Mouse (Mus musculus) stomach, postnatal 0 days (tissue): ENCODE results near the gene Igsf3. TPM values are rescaled to one million over a fixed set of nuclear protein-coding genes. Genes with fewer than 3 reads are reported as not detected.

Experiments
- ATAC-seq: fragments of 200-750 bp; cut with Nextera tagmentation; 2 replicates; pipeline ENCODE4 v1.8.0; 2017; ENCODE audit not compliant: low FRiP score, low TSS enrichment
- DNase-seq: peaks from one replicate; pipeline ENCODE4 v3.0.0-alpha.2; 2016; ENCODE audit warnings: low spot score
- H3K27ac ChIP-seq: fragments of 300-500 bp; sonication (generic); replicated peaks from 2 replicates; pipeline ENCODE4 v1.5.1; 2014; ENCODE audit warnings: mild to moderate bottlenecking, control low read depth
- H3K27me3 ChIP-seq: fragments of 300-500 bp; sonication (generic); 2 replicates; pipeline ENCODE4 v1.6.1; 2014; ENCODE audit warnings: low read length; ENCODE audit not compliant: control insufficient read depth, insufficient read depth
- H3K36me3 ChIP-seq: fragments of 300-500 bp; sonication (generic); 2 replicates; pipeline ENCODE4 v1.6.1; 2014; ENCODE audit warnings: low read length, mixed read lengths; ENCODE audit not compliant: control insufficient read depth, insufficient read depth
- H3K4me1 ChIP-seq: fragments of 300-500 bp; sonication (generic); replicated peaks from 2 replicates; pipeline ENCODE4 v1.6.1; 2014; ENCODE audit warnings: antibody characterized with exemption; ENCODE audit not compliant: control insufficient read depth, insufficient read depth
- H3K4me2 ChIP-seq: fragments of 300-500 bp; sonication (generic); replicated peaks from 2 replicates; pipeline ENCODE4 v1.6.1; 2014; ENCODE audit warnings: low read depth, mild to moderate bottlenecking, control low read depth, moderate library complexity
- H3K4me3 ChIP-seq: fragments of 300-500 bp; sonication (generic); 2 replicates; pipeline ENCODE4 v1.5.1; 2014; ENCODE audit warnings: low read depth, low read length, control low read depth
- H3K9ac ChIP-seq: fragments of 300-500 bp; sonication (generic); 2 replicates; pipeline ENCODE4 v1.6.1; 2014; ENCODE audit warnings: mild to moderate bottlenecking, low read length, control low read depth, mixed read lengths
- H3K9me3 ChIP-seq: fragments of 300-500 bp; sonication (generic); 2 replicates; pipeline ENCODE4 v1.6.1; 2016; ENCODE audit warnings: low read length; ENCODE audit not compliant: control insufficient read depth
- CTCF ChIP-seq: IDR thresholded peaks from 2 replicates; pipeline ENCODE4 v1.5.1; 2016; ENCODE audit warnings: antibody characterized with exemption, low read depth, mild to moderate bottlenecking, moderate library complexity
- EP300 ChIP-seq: optimal IDR thresholded peaks from 2 replicates; pipeline ENCODE3; 2016; ENCODE audit warnings: antibody characterized with exemption
- WGBS: fragments of 180-500 bp; shearing (Covaris S2); extraction: QIAGEN DNeasy Blood & Tissue Kit; methylation state at CpG from one replicate; pipeline ENCODE4 v1.1.7; 2014; 5-methylcytosine and 5-hydroxymethylcytosine counted together
- polyA plus RNA-seq: library from polyadenylated mRNA; unstranded; fragments of >200 nt; fragmentation: Nextera tagmentation; extraction: Ambion mirVana; gene quantifications from 2 replicates; pipeline ENCODE4 v1.2.1, GENCODE M21; 2015

Gene Igsf3
- polyA plus RNA-seq, 1 experiment from 2014 or later = 12.4 TPM

DNA sequence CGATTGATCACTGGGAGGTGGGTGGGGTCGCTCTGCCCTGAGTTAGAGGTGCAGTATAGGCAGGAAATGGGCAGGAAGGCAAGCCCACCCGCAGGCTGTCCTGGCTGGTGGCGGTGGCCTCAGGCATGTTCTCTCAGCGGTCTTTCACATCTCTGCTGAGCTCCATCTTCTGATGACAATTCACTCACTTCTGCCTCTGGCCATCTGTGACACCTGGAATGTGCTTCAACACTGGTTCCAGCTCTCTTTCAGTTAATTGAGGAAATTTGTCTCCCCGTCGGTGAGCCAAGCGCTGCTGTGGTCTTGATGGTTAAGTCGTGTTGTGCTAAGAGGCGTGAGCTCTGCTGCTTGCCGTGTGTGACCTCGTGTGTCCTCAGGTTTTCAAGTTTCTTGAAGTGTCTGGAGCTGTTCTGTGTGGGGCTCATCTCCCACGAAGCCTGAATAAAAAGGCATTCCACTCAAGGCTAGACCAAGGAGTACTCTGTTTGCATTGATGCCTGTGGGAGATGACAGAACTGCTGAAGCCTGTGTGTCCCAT lies 19.9 kb downstream of the Igsf3 start:
- no peaks in the 10 kb centered on the region for H3K9me3 ChIP-seq
- DNase-seq = no peak
- 51% methylated on average over 13 of the region's 13 CpGs for WGBS
- no peaks in the 10 kb centered on the region for H3K27me3 ChIP-seq
- no peak overlapping the region for H3K4me2 ChIP-seq
- no peak overlapping the region for H3K9ac ChIP-seq
- no peak overlapping the region for H3K27ac ChIP-seq
- no peak for ATAC-seq
- no peaks in the 10 kb centered on the region for H3K36me3 ChIP-seq
- TF ChIP-seq CTCF = no peak
- TF ChIP-seq EP300 = no peak
- no peak overlapping the region for H3K4me3 ChIP-seq
- peaks cover 21% of the 10 kb centered on the region for H3K4me1 ChIP-seq

GRCm38 (mm10) chr3:101397422-101397821 lies 20.5 kb downstream of the Igsf3 start:
- H3K36me3 ChIP-seq = no peaks in the 10 kb centered on the region
- no peak overlapping the region for H3K4me3 ChIP-seq
- DNase-seq (no peak), ATAC-seq (no peak)
- no peak overlapping the region for H3K27ac ChIP-seq
- H3K4me1 ChIP-seq = peaks cover 21% of the 10 kb centered on the region
- no peaks in the 10 kb centered on the region for H3K9me3 ChIP-seq
- 81% methylated on average over 4 of the region's 4 CpGs for WGBS
- H3K4me2 ChIP-seq = no peak overlapping the region
- no peaks in the 10 kb centered on the region for H3K27me3 ChIP-seq
- TF ChIP-seq EP300 (no peak), CTCF (no peak)
- no peak overlapping the region for H3K9ac ChIP-seq

DNA sequence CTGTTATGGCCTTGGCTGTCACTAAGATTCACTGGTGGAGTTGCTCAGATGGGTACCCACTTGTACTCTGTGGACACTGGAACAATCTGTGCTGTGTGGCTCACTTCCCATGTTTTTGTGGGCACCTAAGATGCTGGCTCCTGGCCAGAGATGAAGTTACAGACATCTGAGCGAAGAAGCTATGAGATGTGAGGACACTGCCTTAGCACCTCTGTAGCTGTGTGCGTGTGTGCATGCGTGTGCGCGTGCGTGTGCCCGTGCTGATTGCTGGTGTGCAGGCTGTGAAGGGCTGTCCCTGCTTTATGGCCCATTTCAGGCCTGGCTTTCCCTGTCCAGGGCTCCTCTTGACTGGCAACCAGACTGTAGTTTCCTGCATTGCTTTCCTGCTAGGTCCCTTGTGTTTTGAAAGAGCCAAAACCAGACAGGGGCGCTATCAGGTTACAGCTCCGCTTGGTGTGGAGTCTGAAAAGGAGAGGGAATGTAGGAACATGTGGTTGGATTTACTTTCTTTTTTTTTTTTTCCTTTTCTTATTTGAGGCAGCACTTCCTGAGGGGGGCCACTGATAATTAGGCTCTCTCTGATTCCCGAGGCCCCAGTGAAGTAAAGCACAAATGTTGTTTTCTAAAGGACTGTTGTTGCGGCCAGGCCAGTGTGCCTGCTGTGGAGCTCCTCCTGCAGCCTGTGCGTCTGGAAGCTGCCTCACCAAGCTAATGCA lies 21.3 kb downstream of the Igsf3 start:
- H3K4me2 ChIP-seq = no peak overlapping the region; the same call in 1 of the 2 replicates
- DNase-seq (no peak), ATAC-seq (no peak; the same call in 1 of the 2 replicates)
- H3K9ac ChIP-seq = no peak overlapping the region
- H3K9me3 ChIP-seq = no peaks in the 10 kb centered on the region
- WGBS = 47% methylated on average over 12 of the region's 12 CpGs
- peak; percentile 43; the same call in 1 of the 2 replicates for TF ChIP-seq CTCF
- no peak for TF ChIP-seq EP300
- peaks cover 21% of the 10 kb centered on the region for H3K4me1 ChIP-seq
- H3K36me3 ChIP-seq = no peaks in the 10 kb centered on the region
- H3K27me3 ChIP-seq = no peaks in the 10 kb centered on the region
- no peak overlapping the region for H3K4me3 ChIP-seq
- no peak overlapping the region for H3K27ac ChIP-seq

DNA sequence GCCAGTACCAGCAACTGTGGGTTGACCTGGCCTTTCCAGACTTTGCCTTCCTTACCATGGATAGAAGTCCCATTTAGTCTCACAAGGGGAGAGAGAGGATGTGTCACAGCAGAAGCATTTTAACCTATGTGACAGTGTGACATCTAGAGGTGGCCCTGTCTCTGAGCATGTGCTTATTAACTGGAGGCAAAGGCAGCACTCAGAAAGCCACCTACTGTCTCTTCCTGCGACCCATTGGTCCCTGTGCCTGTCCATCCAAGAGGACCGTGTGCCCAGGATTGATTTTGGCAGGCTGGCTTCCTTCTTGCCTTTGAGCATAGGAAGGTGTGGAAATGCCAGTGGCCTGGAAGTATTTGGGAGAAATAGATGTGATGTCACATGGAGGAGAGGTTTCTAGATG lies 22.0 kb downstream of the Igsf3 start:
- no peaks in the 10 kb centered on the region for H3K9me3 ChIP-seq
- 78% methylated on average over 2 of the region's 2 CpGs for WGBS
- ATAC-seq = no peak
- no peak overlapping the region for H3K4me2 ChIP-seq
- no peak for DNase-seq
- H3K4me3 ChIP-seq = no peak overlapping the region
- H3K27ac ChIP-seq = no peak overlapping the region
- TF ChIP-seq EP300 (no peak), CTCF (peak; percentile 15; the same call in 1 of the 2 replicates)
- H3K27me3 ChIP-seq = no peaks in the 10 kb centered on the region
- H3K9ac ChIP-seq = no peak overlapping the region
- peaks cover 21% of the 10 kb centered on the region for H3K4me1 ChIP-seq
- no peaks in the 10 kb centered on the region; the same call in 1 of the 2 replicates for H3K36me3 ChIP-seq

GRCm38 (mm10) chr3:101401501-101401900 lies 24.6 kb downstream of the Igsf3 start:
- no peak overlapping the region for H3K4me2 ChIP-seq
- peaks cover 17% of the 10 kb centered on the region for H3K4me1 ChIP-seq

More at GRCm38 (mm10) chr3:101401501-101401900, 24.6 kb downstream of the Igsf3 start:
- Histone ChIP-seq H3K9me3 (no peaks in the 10 kb centered on the region), H3K36me3 (no peaks in the 10 kb centered on the region; the same call in 1 of the 2 replicates), H3K4me3 (no peak overlapping the region), H3K9ac (no peak overlapping the region), H3K27ac (no peak overlapping the region), H3K27me3 (no peaks in the 10 kb centered on the region)
- DNase-seq (no peak), ATAC-seq (no peak)
- no peak for TF ChIP-seq CTCF
- no peak for TF ChIP-seq EP300
- WGBS = 27% methylated on average over 5 of the region's 5 CpGs
